ENCODE assay signal across 22 mouse cellular contexts in the genomic region with DNA sequence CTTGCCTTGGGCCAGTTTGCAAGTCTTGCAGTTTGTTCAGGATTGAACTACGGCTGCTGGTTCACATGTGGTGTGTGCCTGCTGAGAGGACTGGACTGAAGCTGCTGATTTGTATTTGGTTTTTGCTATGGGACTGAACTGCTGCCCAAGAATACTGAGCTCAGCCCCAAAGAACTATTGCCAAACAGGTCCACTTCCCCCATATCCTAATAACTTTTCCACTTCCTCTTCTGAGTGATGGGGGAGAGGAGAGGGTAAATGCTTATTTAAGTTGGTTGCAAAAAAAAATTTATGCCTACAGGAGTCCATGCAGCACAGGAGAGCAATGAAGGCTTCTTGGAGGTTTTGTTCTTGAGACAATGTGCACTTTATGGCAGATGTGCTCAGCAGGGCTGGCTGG. TPM values are rescaled to one million over a fixed set of nuclear protein-coding genes. Genes with fewer than 3 reads are reported as not detected.
"Had no signal": no experiment of that assay in that cellular context is flagged by ENCODE, and none has a peak within 500 bp of the region (broad histone marks: within the 10 kb centered on the region; RNA-seq: fewer than 3 reads in every experiment).

No protein-coding gene starts in this region.

- ATAC-seq: liver, embryonic 12.5 days; liver, postnatal 0 days; lung, postnatal 0 days; midbrain, embryonic 13.5 days; midbrain, embryonic 15.5 days; midbrain, embryonic 16.5 days had no signal

- DNase-seq: left cerebral cortex, postnatal 4 days; liver; liver, embryonic 13.5 days; liver, postnatal 0 days; lung, adult 18-20 months; lung, adult 2 months; lung, embryonic 14.5 days; lung, postnatal 10 days; lung, postnatal 14 days; lung, postnatal 36 days; lung, postnatal 4 days; midbrain, embryonic 14.5 days had no signal

RNA-seq across cellular contexts. Expression of a gene that starts 51.7 kb away (rescaled TPM):
- total RNA-seq: left cerebral cortex, postnatal 25 days; liver, adult 2 months; megakaryocyte, adult 5-6 weeks; megakaryocyte-erythroid progenitor cell, adult 5-6 weeks; monocyte, adult 5-6 weeks had no signal
